Mouse (Mus musculus) hindbrain, embryonic 11.5 days (tissue): ENCODE measurements at regions not wholly inside any gene's neighbourhood (a gene's known extent, or its start where the extent isn't known, plus 50 kb on each side); places are given as distances from the start of the nearest gene placed in this dataset.

Experiments used
- ATAC-seq: fragments of 200-750 bp; cut with Nextera tagmentation; 2 replicates; pipeline ENCODE4 v1.8.0; 2017; ENCODE audit warnings: mild to moderate bottlenecking, moderate TSS enrichment, moderate library complexity; ENCODE audit not compliant: low FRiP score
- DNase-seq: peaks from one replicate; pipeline ENCODE4 v3.0.0-alpha.2; 2015; ENCODE audit warnings: low spot score
- H3K27ac ChIP-seq: fragments of 300-500 bp; sonication (generic); 2 replicates; pipeline ENCODE4 v1.5.1; 2014; ENCODE audit warnings: mild to moderate bottlenecking, low read depth, low read length
- H3K27me3 ChIP-seq: fragments of 300-500 bp; sonication (generic); 2 replicates; pipeline ENCODE4 v1.6.1; 2014; ENCODE audit warnings: mild to moderate bottlenecking, low read length, moderate library complexity, mixed read lengths; ENCODE audit not compliant: control insufficient read depth, insufficient read depth
- H3K36me3 ChIP-seq: fragments of 300-500 bp; sonication (generic); 2 replicates; pipeline ENCODE4 v1.6.1; 2014; ENCODE audit warnings: mild to moderate bottlenecking, low read length, moderate library complexity, mixed read lengths; ENCODE audit not compliant: control insufficient read depth, insufficient read depth
- H3K4me1 ChIP-seq: fragments of 300-500 bp; sonication (generic); replicated peaks from 2 replicates; pipeline ENCODE4 v1.6.1; 2014; ENCODE audit warnings: low read length, mixed read lengths; ENCODE audit not compliant: control insufficient read depth, insufficient read depth
- H3K4me2 ChIP-seq: fragments of 300-500 bp; sonication (generic); replicated peaks from 2 replicates; pipeline ENCODE4 v1.6.1; 2014; ENCODE audit warnings: mild to moderate bottlenecking, low read depth, low read length
- H3K4me3 ChIP-seq: fragments of 300-500 bp; sonication (generic); 2 replicates; pipeline ENCODE4 v1.5.1; 2014; ENCODE audit warnings: low read depth, low read length
- H3K9ac ChIP-seq: fragments of 300-500 bp; sonication (generic); 2 replicates; pipeline ENCODE4 v1.6.1; 2014; ENCODE audit warnings: low read depth, low read length
- H3K9me3 ChIP-seq: fragments of 300-500 bp; sonication (generic); 2 replicates; pipeline ENCODE4 v1.6.1; 2016; ENCODE audit warnings: low read length; ENCODE audit not compliant: control insufficient read depth
- WGBS: fragments of 180-500 bp; shearing (Covaris S2); extraction: QIAGEN DNeasy Blood & Tissue Kit; methylation state at CpG from one replicate; pipeline ENCODE4 v1.1.7; 2014; 5-methylcytosine and 5-hydroxymethylcytosine counted together

GRCm38 (mm10) chr9:50068576-50068975, 269.9 kb upstream of the Ncam1 start:
- Histone ChIP-seq H3K4me2 (no peak overlapping the region), H3K27me3 (no peaks in the 10 kb centered on the region), H3K36me3 (no peaks in the 10 kb centered on the region), H3K4me3 (no peak overlapping the region), H3K9me3 (no peaks in the 10 kb centered on the region), H3K27ac (no peak overlapping the region), H3K9ac (no peak overlapping the region), H3K4me1 (no peaks in the 10 kb centered on the region)
- DNase-seq, result no peak
- WGBS, result 63% methylated on average over 2 of the region's 2 CpGs
- ATAC-seq, result no peak

DNA sequence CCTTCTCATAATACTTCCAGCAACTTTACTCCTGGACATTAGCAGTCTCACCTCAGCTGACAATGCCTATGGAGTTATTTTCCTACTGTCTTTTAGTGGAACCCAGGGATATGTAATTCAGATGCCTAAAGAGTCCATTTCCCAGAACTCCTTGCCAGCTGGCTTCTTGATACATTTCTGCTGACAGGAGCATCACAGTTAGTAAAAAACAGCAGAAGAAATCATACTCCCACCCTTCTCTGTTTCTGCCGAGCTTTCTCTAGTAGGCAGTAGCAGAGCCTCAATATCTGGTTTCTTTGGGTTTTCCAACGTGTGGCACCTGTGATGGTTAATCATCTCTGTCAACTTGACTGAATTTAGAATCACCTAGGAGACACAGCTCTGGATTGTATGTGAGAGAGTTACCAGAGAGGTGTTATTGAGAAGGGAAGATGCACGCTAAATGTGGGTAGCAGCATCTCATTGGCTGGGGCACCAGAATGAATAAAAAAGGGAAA, 269.1 kb upstream of the Ncam1 start:
- Histone ChIP-seq H3K36me3 (no peaks in the 10 kb centered on the region), H3K27me3 (no peaks in the 10 kb centered on the region), H3K4me3 (no peak overlapping the region), H3K9ac (no peak overlapping the region), H3K9me3 (no peaks in the 10 kb centered on the region), H3K4me1 (no peaks in the 10 kb centered on the region), H3K4me2 (no peak overlapping the region), H3K27ac (no peak overlapping the region)
- 88% methylated on average over 3 of the region's 3 CpGs for WGBS
- ATAC-seq, result no peak
- DNase-seq, result no peak

DNA sequence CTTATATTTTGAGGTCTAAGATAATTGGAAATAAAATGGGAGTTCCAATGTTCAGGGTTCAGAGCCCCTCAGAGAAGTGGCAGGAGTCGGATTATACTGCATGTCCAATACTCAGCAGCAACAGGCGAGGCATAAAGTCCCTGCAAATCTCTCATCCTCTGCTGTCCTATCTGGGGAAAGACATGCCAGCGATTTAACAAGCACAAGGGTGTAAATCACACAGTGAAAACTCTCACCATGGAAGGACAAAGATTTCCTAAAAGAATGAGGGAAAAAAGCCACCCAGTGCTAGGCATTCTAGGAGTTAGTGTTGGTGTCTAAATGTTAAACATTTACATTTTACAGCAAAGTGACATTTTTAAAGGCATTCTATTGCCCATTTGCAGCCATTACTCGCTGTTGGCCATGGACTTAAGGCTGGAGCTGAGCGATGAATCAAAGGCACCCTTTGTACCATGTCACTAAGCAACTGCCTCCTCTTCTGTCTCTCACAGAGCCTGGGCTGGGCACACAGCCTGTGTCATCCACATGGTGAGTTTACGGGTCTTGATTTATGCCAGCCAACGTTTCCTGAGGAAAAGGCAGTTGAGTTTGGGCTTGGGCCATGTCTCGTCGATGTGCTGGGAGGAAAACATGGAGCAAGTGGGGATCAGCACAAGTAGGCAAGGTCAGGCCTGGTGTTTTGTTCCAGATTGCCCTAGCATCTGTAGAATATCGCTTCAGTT, 265.9 kb upstream of the Ncam1 start:
- Histone ChIP-seq H3K4me1 (no peaks in the 10 kb centered on the region), H3K4me3 (no peak overlapping the region), H3K36me3 (no peaks in the 10 kb centered on the region), H3K9ac (no peak overlapping the region), H3K9me3 (no peaks in the 10 kb centered on the region), H3K4me2 (no peak overlapping the region), H3K27ac (no peak overlapping the region), H3K27me3 (no peaks in the 10 kb centered on the region)
- 88% methylated on average over 10 of the region's 10 CpGs for WGBS
- DNase-seq (no peak), ATAC-seq (no peak)

DNA sequence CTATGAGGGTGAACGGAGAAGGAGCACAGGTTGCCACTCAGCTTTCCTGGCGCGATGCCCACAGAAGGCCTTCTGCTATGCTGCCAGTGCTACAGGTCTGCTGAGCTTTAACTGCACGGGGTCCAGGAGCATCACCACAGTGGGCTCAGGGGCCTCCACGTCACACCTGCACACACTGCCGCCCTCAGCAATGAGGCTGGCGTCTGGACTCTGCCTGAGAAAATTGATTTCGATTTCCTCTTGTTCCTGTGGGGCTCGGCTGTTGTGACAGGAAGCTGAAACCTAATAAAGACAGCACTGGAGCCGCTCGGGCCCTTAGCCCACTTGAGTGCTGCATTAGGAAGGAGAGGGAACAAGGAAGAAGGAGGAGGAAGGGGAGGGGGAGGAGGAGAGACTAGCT, 239.5 kb upstream of the Ncam1 start:
- ATAC-seq, result no peak
- no peak overlapping the region for H3K9ac ChIP-seq
- no peaks in the 10 kb centered on the region for H3K4me1 ChIP-seq
- peak; percentile 2 for DNase-seq
- WGBS, result 70% methylated on average over 11 of the region's 11 CpGs
- H3K4me3 ChIP-seq, result no peak overlapping the region
- no peaks in the 10 kb centered on the region for H3K27me3 ChIP-seq
- H3K9me3 ChIP-seq, result no peaks in the 10 kb centered on the region
- H3K27ac ChIP-seq, result no peak overlapping the region
- H3K36me3 ChIP-seq, result no peaks in the 10 kb centered on the region
- H3K4me2 ChIP-seq, result no peak overlapping the region

DNA sequence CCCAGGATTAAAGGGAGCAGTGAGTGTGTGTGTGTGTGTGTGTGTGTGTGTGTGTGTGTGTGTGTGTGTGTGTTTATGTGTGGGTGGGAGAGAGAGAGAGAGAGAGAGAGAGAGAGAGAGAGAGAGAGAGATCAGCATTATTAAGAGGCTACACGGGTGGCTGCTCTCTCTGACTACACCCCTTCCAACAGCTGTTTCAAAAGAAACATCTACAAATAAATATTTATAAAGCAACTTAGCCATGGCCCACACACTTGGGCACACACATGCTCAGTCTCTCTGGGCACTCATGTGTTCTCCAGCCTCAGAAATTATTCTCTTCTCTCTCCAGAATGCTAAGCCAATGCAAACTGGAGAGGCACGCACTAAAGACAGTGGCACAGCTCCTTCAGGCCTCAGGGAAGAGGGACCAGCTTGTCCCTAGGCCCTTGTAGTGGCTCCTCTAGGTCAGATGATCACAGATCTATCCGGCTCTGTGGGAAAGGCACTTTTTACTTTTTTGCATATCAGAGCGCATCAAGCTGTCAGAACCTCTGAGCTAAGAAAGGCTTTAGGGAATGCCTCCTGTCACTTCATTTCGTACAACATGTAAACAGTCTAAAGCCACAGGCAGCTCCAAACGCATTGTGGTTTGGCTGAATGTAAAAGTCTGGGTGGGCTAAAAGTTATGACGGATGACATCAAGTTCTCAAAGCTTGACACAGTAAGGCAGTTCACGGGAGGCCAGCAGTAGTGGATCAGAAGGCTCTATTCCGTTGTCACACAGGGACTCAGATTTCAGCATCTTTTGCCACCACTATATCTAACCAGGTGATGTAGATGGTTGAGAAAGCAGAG, 233.8 kb upstream of the Ncam1 start:
- H3K36me3 ChIP-seq, result no peaks in the 10 kb centered on the region
- H3K4me1 ChIP-seq, result no peaks in the 10 kb centered on the region
- ATAC-seq, result no peak
- H3K27ac ChIP-seq, result no peak overlapping the region
- no peak overlapping the region for H3K4me2 ChIP-seq
- H3K27me3 ChIP-seq, result no peaks in the 10 kb centered on the region
- no peak overlapping the region for H3K4me3 ChIP-seq
- H3K9me3 ChIP-seq, result no peaks in the 10 kb centered on the region
- no peak overlapping the region for H3K9ac ChIP-seq
- no peak for DNase-seq
- WGBS, result 65% methylated on average over 9 of the region's 9 CpGs

- Histone ChIP-seq H3K27ac (no peak overlapping the region), H3K9me3 (no peaks in the 10 kb centered on the region), H3K4me1 (no peaks in the 10 kb centered on the region), H3K4me2 (no peak overlapping the region), H3K4me3 (no peak overlapping the region), H3K9ac (no peak overlapping the region), H3K27me3 (no peaks in the 10 kb centered on the region), H3K36me3 (no peaks in the 10 kb centered on the region)
- DNase-seq (no peak), ATAC-seq (no peak)
- 29% methylated on average over 2 of the region's 2 CpGs for WGBS
Measured at GRCm38 (mm10) chr9:50031318-50031717, 232.6 kb upstream of the Ncam1 start.

DNA sequence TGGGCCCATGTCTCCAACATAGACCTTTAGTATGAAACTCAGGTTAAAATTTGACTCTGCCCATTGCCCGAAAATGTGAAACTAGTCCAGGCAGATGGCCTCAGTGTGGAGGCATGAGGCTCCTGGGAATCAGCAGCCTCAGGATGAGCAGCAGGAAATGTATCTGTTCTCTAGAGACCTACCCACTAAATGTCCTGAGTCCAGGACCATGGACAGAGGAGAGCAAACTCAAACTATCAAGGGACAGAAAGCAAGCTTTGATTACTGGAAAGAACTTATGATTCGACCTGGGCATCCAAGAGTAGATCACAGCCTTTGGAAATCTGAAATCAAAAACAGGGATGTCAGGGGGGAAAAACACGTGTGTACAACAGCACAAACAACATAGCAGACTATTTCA, 230.3 kb upstream of the Ncam1 start:
- no peaks in the 10 kb centered on the region for H3K9me3 ChIP-seq
- no peaks in the 10 kb centered on the region for H3K27me3 ChIP-seq
- ATAC-seq (no peak), DNase-seq (peak; percentile 13)
- H3K36me3 ChIP-seq, result no peaks in the 10 kb centered on the region
- H3K4me3 ChIP-seq, result no peak overlapping the region
- H3K4me2 ChIP-seq, result no peak overlapping the region
- no peak overlapping the region for H3K27ac ChIP-seq
- no peak overlapping the region for H3K9ac ChIP-seq
- no peaks in the 10 kb centered on the region for H3K4me1 ChIP-seq
- WGBS, result 63% methylated on average over 3 of the region's 3 CpGs

DNA sequence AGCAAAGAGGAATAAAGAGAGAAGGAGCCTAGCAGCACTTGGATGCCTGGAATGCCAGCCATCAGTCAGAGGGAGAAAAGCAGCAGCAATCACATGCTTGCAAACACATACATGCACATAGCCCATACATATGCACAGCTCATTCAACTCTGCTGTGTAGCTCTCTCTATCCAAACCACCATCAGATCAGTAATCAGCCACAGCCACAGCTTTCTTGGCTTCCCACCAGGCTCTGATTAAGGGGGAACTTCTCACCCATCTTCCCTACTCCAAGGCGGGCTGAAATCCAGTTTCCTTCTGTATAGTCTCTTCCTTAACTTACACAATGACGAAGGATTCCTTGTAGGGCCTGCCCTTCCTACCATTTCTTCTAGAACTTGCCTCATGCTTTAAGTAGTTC, 229.8 kb upstream of the Ncam1 start:
- WGBS, result 89% methylated on average over 2 of the region's 2 CpGs
- no peak for DNase-seq

GRCm38 (mm10) chr9:50024820-50025219, 226.1 kb upstream of the Ncam1 start:
- Histone ChIP-seq H3K27me3 (no peaks in the 10 kb centered on the region), H3K9me3 (no peaks in the 10 kb centered on the region), H3K36me3 (no peaks in the 10 kb centered on the region), H3K9ac (no peak overlapping the region), H3K4me2 (no peak overlapping the region), H3K4me1 (no peaks in the 10 kb centered on the region), H3K27ac (no peak overlapping the region), H3K4me3 (no peak overlapping the region)
- no peak for ATAC-seq
- DNase-seq, result no peak
- 89% methylated on average over 6 of the region's 6 CpGs for WGBS

More for the DNA sequence above, 229.8 kb upstream of the Ncam1 start:
- Histone ChIP-seq H3K4me2 (no peak overlapping the region), H3K27ac (no peak overlapping the region), H3K27me3 (no peaks in the 10 kb centered on the region), H3K9me3 (no peaks in the 10 kb centered on the region), H3K4me1 (no peaks in the 10 kb centered on the region), H3K9ac (no peak overlapping the region), H3K4me3 (no peak overlapping the region), H3K36me3 (no peaks in the 10 kb centered on the region)
- ATAC-seq, result no peak
